Mouse (Mus musculus): ENCODE measurements around the gene Wbp1l.

GRCm38 (mm10) chr19:46672766-46673418 is 74.0 kb downstream of the Wbp1l start, which contains the start of gene Cyp17a1:
- no peak for TF ChIP-seq POLR2A (IDR thresholded peaks at IDR 0.05; ENCODE audit: insufficient read depth, low read depth, low read length)
- TF ChIP-seq CTCF (IDR thresholded peaks at IDR 0.05; ENCODE audit: insufficient read depth, low read depth, low read length) = no peak
